Mouse (Mus musculus): ENCODE results near the gene Ergic1.
A peak's percentile ranks its signal among the peaks of the same experiment; 100 is the strongest.

The Ergic1 gene

DNA sequence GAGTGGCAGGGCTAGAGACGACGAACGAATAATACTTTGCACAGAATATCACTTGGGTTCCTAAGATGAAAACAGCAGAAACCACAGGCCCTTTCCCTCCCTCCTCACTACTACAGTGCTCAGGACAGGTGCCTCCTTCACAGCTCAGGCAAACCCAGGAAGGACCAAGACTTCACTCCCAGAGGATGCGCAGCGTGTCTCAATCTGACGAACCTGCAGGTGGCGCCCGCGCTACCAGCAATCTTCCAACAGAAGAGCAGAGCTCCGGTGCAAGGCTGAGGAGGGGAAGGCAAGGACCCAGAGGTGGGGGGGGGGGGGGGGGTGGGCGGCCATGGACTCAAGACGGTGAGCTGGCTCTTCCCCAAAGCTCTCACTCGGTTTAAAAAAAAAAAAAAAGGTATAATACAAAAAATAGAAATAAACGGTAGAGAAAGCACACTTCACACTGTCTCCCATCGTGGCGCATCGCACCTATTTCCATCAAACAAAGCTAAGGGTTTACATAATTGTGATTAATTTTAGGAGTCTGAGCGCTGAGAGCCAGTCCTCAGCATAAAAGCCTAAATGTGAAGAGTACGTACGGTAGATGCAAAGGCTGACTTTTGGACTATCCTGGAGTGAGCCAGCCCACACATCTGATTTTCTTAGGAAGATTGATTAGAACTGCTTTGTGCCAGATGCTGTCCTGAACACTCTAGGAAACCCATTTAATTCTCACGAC, 99.1 kb downstream of the Ergic1 start:
- peak; percentile 77 to 85 for DNase-seq (ENCODE audit: low spot score in 2 of 2)

DNA sequence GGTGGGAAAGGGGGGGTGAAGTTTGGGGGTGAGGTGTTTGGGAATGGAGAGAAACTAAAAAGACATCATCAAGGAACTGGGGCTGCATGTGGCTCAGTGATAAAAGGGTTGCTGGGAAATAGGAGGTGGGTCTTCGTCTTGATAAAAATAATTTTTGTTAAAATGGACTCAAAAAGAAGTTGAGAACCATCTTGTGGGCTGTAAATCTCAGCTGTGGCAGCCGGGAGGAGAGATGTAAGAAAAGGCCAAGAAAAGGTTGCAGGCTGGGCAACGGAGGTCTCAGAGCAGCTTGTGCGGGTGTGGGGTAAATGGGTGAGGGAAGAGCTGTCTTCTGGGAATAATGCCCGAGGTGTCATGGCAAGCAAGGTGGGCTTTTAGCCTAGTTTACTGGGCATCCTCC, 100.9 kb downstream of the Ergic1 start:
- no peak for DNase-seq (ENCODE audit: low spot score in 2 of 2)

DNA sequence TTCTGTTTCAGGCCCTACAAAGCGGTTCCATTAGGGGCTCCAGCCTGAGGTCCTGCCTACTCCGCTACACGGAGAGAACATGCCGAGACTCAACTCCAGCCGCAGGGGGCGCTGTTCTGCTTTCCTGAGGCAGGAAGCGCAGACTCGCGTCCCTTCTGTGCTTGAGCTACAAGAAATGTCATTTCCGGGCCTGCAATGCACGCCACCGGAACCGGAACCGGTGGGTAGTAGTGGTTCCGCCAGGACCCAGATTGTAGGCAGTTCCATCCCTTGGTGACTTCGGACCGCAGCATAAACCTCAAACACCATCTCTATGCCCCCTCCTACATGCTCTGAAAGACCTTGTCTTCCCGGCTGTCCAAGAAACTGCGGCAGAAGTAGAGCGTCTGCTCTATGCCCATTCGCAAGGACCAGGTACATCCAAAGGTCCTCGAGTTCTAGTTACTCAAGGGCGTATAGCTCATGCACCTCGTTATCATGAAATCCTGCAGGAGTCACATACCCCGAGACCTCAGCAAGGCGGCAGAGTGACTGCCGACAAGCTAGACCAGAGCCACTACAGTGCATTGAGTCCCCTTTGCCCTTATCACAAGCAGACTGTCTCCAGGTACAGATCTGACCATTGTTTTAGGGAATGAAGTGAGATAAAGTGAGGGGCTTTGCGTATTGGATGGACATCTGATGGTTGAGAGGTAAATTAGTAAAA, 101.8 kb downstream of the Ergic1 start, which contains the start of gene Atp6v0e:
Gene Atp6v0e (plus strand): TSS at position 254 of the 706 bp plus-strand sequence.
- peak; percentile 90 to 92 for DNase-seq (ENCODE audit: low spot score in 2 of 2)

DNA sequence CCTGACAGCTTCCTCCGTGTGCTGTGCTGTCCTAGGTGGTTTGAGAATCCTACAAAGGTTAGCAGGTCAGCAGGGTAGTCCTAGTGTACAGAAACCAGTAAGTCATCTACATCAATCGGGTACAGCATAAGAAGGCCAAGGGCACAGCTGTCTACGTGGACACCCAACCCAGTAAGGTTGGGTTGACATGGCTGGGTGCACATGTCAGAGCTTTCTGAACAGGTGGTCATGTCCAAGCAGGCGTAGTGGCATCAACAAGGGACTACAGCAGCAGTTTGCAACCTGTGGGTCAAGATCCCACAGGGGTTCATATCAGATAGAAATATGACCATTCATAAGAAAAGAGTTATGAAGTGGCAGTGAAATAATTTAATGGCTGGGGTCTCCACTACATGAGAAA, 104.3 kb downstream of the Ergic1 start:
- no peak for DNase-seq (ENCODE audit: low spot score in 2 of 2)

DNA sequence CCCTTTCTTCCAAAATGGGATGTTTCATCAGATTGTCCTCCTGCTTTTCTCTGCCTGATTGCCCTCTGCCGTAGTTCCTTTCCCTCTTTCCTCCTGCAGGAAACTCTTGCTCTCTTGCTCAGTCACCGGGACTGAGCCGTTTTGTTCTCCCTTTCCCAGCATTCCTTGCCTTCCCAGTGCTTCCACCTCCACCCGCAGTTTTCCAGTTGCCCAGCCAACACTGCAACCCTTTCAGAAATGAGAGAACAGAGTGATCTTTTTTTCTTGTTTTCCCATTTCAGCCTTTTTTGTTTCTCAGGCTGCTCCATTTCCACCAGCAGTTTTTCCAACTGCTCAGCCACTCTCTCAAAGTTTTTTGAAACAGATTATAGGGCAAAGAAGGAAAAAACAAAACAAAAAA, 110.0 kb downstream of the Ergic1 start:
- DNase-seq (ENCODE audit: low spot score in 2 of 2): no peak

DNA sequence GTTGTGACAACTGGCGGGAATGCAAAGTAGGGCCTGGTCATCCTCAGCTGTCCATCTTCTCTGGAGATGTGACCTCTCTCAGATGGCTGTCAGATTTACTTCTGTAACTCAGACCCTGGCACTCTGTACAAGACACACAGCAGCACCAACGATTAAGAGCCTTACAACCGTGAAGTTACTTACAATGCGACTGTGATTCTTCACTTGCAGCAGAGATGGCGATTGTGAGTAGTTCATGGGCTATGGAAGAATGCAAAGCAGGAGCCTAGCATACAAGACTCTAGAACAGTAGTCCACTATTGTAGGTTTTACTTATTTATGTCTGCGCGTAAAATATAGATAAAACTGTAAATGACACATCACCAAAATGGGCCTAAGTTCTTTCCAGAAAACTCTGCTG, 114.6 kb downstream of the Ergic1 start:
- DNase-seq (ENCODE audit: low spot score in 2 of 2): no peak

DNA sequence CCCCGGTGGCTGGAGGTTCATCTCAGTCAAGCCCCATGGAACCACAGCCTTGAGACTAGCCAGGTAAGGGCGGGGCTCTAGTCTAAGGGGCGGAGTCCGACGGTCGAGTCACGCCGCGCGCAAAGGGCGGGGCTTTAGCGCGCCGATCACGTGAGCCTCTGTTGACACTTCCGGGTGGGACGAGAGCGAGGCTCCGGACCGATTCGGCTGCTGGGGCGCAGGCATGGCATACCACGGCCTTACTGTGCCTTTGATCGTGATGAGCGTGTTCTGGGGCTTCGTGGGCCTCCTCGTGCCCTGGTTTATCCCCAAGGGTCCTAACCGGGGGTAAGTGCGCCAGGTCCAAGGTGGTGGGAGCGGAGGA, 114.9 kb downstream of the Ergic1 start:
- DNase-seq (ENCODE audit: low spot score in 2 of 2): peak; percentile 82 to 88

DNA sequence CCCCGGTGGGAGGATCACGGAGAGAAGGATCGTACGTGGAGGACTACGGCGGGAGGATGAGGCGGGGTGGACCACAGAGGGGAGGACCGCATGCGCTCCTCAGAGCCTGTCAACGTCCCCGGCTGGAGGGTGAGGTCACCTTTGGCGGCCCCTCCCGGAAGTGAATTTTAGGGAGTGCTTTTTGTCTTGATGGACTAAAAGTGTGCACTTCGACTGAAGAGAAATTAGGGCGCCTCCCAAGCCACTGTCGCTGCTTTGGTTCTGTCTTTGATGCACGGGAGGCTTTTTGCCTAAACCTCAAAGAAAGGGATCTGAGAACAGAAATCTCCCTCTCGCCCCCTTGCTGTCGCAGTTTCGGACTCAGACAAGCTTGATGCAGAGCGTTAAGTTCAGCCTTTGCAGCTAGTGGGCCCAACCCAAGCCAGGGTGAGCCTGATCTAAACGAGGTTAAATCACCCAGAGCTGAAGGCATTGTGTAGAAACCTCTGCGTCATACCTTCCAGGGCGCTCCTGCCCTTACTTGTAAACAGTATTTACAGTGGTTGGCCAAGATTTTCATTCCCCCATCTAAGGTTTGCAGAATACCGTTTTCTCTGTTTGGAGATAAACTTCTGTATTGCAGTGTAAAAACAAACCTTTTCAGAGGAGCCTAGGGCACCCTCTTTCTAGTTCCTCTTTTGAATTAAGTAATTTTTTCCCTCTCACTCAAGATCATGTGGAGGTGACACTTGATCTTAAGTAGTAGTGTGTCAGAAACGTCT, 115.5 kb downstream of the Ergic1 start:
- DNase-seq (ENCODE audit: low spot score in 2 of 2): peak in 1 of 2 experiments; percentile 61

DNA sequence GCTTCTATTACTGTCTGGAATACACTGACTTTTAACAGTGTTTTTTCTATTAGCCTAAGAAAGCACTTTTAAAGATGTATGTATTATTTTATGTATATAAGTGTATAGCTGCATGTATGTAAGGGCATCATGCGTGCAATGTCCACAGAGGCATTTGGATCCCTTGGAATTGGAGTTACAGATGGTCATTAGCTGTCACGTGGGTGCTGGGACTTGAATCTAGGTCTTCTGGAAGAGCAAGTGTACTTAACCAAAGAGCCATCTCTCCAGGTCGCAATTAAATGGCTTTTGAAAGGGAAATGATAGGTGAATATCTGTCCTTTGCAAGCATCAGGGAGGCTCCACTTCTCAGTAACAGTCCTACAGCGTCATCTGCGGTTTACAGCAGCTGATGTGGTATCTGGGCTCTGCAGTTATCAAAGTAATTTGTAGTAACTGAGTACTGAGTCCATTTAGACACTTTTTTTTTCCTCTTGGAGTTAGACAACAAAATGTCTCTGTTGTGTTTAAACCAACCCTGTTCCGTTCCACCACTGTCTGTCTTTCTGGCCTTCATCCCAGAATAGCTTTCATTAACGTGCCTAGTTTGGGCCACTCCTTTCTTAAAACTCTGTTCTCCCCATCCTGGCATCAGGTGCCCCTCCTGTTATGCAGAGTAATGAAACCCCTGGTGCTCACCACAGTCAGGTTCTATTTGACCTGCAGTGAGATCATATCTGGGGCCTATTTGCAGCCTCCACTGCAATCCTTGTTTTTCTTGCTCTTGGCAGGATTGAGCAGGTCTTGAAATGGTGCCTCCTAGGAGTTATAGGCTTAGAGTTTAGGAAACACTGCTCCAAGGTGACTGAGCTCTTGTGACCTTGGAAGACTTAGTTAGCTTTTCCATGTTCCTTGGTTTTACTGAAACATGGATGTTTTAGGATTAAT, 116.7 kb downstream of the Ergic1 start:
- DNase-seq (ENCODE audit: low spot score in 2 of 2): no peak

DNA sequence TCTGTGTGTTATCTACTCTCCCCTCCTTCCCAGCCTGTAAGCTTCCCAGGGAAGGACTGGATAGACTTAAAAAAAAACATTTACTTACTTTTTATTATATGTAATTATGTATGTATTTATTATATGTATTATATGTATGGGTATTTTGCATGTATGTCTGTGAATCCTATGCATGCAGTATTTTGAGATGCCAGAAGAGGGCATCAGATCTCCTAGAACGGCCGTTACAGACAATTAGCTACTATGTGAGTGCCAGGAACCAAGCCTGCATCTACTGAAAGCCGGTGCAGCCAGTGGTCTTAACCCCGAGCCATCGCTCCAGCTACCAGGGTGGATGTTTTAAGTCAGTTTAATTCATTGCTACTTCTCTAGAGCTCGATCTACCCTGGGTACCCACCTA, 120.0 kb downstream of the Ergic1 start:
- DNase-seq (ENCODE audit: low spot score in 2 of 2): no peak

DNA sequence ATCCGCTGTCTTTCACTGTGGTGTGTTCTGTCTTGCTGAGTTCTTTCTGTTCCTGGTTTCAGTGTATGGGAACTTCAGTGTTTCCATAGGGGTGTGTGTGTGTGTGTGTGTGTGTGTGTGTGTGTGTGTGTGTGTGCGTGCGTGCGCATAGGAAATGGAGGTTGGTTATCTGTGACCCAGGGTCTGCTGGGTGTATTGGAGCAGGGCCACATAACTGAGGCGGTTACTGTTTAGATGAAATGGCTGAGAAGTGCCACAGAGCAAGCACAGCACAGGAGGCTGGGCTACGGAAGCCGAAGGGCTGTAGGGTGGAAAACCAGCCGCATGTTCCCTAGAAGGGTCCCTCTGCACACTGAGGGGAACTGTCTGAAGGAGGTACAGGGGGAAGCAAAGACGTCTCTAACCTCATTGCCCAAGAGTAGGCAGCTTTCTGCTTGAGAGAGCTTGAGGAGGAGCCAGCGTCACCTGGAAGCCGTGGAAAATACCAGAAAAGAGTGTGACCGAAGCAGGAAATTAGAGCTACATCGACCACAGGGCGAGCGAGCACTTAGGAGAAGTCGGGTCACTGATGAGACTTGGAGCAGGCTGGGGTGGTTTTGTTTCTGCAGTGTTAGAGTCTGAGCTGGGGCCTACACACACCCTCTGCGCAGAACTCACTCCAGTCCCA, 125.2 kb downstream of the Ergic1 start:
- no peak for DNase-seq (ENCODE audit: low spot score in 2 of 2)

DNA sequence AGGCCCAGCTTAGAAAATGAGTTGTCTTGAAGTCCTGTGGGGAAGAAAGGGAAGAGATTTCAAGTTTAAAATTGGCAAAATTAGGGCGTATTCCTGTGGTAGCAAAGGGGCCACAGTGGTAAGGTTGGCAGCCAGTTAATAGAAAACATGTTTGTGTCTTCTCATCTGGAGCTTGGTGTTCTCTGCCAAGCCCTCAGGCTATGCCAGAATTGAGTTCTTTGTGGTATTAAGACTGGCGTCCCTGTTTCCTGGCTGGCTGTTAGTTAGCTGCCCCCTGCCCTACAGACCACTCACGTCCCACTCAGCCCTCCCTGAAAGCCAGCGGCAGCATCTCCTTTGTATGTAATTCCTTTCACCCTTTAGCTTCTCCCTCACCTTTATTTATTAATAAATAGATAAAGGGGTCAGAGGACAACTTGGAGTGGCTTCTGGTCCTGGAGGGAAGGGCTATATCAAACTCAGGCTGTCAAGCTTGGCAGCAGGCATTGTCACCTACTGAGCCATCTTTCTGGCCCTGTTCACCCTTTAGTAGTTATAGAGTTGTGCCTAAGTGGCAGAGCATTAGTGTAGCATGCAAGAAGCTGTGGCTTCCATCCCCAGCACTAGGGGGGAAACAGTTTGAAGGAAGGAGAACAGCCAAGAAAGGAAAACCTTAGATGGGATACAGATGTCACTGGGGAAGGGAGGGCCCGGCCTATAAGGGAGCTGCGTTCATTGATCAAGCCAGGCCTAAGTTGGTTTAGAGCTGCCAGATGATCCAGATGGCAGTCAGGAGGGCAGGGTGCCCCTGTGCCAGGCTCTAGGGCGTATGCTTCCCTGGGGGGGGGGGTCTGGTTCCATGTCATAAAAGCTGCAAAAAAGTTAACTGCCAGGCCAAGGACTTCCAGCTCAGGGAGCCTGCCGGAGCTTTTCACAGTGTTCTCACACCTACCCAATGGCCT, 127.8 kb downstream of the Ergic1 start:
- peak in 1 of 2 experiments; percentile 50 for DNase-seq (ENCODE audit: low spot score in 2 of 2)

DNA sequence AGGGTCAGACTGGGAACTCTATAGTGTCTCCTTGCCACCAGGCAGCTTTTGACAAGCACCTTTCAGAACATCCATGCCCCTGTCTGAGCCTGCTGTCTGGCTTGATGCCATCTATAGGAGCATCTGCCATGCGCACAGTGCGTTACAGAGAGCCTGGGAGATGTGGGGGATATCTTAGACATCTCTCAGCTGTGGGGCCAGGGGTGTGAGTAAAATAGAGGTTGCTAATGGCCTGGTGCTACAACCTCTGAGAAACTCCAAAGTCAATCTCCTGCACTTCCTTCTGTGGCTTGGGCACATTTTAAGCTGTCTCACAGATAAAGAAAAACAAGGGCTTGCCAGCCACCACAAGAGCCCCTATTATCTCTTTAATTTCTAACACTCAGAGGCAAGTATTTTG, 128.5 kb downstream of the Ergic1 start:
- DNase-seq (ENCODE audit: low spot score in 2 of 2): no peak

DNA sequence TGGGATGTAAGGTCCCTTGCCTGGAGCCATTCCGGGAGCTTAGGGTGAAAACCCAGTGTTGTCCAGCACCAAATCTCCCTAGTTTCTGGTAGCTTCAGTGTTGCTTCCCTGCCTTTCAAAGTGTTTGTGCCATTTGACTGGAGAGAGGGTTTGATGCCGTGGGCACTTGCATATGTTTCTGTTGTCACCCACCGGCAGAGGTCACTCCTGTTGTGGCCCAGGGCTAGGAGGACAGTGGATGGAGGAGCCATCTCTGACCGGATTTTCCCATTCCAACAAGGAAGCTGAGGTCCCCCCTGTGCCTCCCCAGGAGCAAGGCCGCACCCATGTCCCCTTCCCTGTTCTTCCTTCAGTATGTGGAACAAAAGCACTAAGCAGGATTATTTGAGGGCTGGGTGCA, 128.9 kb downstream of the Ergic1 start:
- no peak for DNase-seq (ENCODE audit: low spot score in 2 of 2)

DNA sequence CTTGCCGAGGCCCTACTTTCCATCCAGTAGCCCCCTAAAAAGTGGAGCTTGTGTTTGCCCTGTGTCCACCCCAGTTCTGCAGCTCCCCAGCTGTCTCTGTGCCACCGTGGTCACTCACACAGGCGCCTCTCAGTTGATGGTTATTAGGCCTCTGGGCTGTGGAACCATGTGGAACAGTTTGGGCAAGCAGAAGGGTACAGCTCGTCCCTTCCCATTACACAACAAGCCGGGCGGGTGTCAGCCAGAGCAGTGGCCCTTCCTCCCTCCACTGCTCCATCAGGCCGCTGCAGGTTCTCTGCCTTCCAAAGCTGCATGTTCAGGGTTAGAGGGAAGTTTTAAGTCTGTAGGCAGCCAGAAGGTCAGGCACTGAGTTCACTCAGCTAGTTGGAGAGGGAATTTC, 129.8 kb downstream of the Ergic1 start:
- no peak for DNase-seq (ENCODE audit: low spot score in 2 of 2)

DNA sequence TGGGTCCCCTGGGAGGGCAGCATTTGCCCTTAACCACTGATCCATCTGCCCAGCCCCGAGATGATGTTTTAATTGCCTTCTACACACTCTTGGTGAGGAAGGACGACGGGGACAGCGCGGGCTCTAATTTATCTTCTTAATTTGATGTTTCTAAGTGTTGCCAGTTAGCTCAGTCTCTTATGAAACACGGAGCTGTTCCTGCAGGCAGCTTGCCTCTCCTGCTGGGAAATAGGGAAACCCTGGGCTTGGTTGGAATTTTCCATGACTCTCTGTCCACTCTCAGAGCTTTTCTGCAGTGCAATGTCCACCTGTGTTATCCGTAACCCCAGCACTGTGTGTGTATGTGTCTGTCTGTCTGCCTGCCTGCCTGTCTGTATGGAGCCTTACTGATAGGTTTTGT, 132.1 kb downstream of the Ergic1 start:
- DNase-seq (ENCODE audit: low spot score in 2 of 2): no peak

DNA sequence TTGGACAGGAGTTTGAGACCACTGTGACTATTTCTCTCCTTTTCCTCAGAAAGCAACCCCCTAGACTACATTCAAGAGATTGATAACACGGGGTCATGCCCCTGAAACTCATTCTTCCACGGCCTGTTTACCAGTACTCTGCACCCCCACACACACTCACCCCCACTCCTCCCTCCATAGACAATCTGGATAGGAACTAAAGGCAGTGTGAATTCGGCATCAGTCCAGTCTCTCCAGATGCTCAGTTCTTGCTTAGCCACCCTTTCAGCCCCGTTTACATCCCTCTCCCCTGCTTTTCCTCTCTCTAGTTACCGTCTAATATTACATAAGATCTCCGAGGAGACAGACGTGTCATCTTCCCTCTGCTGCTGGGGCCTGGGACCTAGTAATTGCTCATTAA, 132.9 kb downstream of the Ergic1 start:
- no peak for DNase-seq (ENCODE audit: low spot score in 2 of 2)

DNA sequence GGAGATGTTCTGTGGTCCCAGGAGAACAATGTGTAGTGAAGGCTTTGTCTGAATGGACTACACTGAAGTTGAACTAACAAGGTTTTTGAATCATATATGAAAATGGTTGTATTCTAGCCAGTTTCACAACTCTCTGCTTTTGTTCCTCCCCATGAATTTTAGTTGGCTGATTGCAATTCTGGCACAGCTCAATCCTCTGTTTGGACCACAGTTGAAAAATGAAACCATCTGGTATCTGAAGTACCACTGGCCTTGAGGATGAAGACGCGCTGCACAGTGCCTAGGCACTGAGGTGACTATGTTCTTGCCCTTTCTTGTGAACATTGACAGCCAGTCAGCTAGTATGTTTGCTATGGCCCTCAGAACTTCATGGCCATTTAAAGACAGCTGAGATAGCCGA, 133.9 kb downstream of the Ergic1 start:
- DNase-seq (ENCODE audit: low spot score in 2 of 2): no peak

DNA sequence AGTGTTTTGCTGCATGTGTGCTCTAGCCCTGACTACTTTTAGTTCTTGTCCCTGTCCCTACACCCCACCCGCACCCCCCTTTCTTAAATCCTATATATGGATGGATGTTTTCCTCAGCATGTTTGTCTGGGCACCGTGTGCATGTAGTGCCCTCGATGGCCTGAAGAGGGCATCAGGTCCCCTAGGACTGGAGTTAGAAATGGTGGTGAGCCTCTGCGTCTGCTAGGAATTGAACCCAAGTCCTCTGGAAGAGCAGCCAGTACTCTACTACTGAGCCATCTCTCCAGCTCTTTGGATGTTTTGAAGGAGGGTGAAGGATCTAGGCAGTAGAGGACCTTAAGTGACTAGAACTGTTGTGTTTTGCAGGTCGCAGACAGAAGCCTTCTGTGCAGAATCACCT, 137.6 kb downstream of the Ergic1 start:
- DNase-seq (ENCODE audit: low spot score in 2 of 2): no peak

Measured in frontal cortex, postnatal 10 days (tissue).